Mouse (Mus musculus) cerebellum, postnatal 4 days (tissue): ENCODE results near the gene Izumo1r.

Experiments
- DNase-seq, 2 experiments: peaks; one replicate each; pipeline ENCODE4 v3.0.0; 2022; ENCODE audit warnings: low spot score in 2 of 2, mixed read lengths in 1 of 2

Gene Izumo1r

GRCm38 (mm10) chr9:14868326-14868725 is 35.4 kb downstream of the Izumo1r start:
- no peak for DNase-seq

DNA sequence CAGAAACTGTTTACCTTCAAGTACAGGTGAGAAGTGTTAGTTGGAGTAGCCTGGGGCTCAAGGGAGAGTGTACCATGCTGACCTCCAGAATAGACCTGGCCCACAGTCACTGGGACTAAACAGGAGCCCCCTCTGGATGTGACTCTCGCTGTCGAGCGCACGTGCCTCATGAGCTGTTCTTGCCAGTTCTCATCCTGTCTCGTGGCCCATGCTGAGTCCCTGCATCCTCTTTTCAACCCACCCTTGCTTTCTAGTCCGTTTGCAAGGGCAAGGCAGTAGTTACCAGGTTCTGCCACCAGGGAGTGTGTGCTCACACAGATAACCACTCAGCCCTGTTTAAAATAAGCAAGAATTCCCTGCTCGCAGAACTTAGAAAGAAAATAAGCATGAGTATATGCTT is 36.8 kb downstream of the Izumo1r start:
- DNase-seq = peak in 1 of 2 experiments; percentile 57

DNA sequence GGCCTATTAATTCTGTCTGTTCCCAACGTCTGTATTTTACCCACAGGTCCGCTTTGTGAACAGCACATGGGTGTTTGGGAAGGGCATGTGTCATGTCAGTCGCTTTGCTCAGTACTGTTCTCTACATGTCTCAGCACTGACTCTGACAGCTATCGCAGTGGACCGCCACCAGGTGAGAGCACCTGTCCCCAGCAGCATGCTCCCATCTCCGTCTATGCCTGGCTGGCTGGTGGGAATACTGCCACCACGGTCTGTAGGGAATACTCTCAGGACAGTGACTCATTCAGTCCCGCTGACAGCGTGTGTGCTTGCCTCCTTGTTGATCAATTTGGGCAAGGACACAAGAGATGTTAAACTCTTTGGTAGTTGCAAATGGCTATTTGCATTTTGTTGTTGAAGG is 39.0 kb downstream of the Izumo1r start:
- DNase-seq = no peak

GRCm38 (mm10) chr9:14863126-14863525 is 40.6 kb downstream of the Izumo1r start:
- no peak for DNase-seq

DNA sequence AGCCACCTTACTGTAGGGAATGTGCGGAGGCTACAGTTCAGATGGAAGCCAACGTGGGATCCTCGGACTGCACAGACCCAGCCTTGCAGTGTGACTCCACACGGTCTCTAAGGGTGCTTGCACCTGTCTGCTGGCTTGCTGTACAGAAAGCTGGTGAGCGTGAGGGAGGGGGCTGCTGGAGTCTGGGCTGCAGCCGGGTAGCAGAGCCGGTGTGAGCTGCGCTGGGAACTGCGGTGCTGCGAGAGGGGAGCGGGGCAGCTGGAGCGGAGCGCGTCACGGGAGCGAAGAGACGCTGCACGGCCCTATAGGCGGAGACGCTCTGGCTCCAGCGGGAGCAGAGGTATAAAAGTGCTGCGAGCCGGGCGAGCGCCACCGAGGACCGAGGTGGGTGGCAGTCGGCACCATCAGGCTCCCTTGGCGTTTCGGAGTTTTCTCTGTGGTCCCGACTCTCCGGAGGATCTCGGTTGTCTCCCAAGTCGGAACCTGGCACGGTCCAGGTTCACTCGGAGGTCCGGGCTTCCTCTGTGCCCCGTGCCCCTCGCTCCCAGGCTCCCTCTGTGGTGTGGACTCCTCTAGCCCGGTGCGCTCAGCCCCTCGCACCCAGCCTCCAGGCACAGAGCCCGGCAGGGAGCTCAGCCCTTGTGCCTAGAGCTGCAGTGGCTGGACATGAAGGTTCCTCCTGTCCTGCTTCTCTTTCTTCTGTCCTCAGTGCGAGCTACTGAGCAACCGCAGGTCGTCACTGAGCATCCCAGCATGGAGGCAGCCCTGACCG is 43.7 kb downstream of the Izumo1r start, which contains the start of gene Gpr83:
TSS of gene Gpr83 (plus strand) at position 343 of the 772 bp plus-strand sequence.
- DNase-seq = peak in 1 of 2 experiments; percentile 15

DNA sequence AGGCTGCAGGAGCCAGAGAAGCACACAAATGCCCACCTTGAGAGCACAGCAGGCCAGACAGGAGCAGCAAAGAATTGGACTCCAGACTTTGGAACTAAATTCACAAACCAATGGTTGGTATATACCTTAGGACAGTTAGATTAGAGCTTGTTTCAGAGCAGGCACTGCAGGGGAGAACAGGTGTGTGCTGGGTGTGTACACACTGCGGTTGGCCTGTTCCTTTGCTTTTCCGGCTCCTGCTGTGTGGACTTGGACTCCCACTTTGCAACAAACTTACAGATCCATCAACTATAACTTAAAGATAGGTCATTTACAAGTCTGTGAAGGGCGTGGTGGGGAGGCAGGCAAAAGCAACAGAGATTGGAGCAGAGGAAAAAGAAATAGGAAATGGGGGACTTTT is 45.0 kb downstream of the Izumo1r start:
- DNase-seq = no peak

- no peak for DNase-seq
Measured at GRCm38 (mm10) chr9:14858170-14858706, 45.5 kb downstream of the Izumo1r start.

DNA sequence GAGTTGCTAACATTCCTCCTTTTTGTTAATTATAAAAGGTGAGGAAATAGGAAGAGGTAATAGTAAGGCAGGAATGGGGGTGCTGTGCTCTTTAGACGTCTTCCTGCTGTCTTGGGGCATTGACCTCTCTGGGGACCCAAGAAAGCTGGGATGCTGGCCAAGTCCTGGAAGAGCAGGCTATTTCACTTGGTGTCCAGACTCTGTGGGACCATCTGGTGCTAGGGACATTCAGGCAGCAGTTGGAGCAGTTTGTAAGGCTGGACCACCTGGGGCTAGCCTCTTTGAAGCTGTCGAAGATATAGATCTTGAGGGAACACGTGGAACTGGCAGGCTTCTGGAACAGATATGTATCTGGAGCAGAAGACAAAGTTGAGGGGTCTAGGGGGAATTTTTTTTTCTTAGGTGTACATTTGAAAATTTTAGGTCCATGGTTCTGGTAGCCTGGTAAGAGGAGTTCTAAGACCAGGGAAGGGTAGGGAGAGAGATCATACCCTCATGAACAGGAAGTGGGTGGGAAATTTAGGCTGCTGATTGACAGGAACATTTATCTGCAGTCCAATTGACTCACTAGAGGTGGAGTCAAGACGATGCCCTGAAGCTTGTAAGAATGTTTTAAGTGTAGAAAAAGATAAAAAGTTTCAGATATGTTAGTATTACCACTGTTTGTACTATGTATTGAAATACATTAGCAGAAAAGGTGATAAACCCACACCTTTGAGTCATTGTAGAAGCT is 46.7 kb downstream of the Izumo1r start:
- DNase-seq = peak in 1 of 2 experiments; percentile 30

DNA sequence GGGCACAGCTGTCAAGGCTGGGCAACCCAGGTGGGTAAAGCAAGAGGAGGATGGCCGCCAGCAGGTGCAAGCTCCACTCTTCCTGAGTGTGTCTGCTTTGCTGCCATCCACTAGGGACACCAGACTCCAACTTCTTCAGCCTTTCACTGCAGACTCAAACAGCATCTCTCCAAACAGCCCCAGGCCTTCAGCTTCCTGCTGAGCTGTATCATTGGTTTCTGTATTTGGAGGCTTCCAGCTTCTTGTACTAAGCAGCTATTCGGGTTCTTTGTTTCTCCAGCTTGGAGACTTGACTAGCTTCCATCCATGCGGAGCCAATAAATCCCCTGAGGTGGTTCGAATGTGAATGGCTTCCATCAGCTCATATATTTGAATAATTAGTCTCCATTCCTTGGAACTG is 49.2 kb downstream of the Izumo1r start:
- DNase-seq = no peak

DNA sequence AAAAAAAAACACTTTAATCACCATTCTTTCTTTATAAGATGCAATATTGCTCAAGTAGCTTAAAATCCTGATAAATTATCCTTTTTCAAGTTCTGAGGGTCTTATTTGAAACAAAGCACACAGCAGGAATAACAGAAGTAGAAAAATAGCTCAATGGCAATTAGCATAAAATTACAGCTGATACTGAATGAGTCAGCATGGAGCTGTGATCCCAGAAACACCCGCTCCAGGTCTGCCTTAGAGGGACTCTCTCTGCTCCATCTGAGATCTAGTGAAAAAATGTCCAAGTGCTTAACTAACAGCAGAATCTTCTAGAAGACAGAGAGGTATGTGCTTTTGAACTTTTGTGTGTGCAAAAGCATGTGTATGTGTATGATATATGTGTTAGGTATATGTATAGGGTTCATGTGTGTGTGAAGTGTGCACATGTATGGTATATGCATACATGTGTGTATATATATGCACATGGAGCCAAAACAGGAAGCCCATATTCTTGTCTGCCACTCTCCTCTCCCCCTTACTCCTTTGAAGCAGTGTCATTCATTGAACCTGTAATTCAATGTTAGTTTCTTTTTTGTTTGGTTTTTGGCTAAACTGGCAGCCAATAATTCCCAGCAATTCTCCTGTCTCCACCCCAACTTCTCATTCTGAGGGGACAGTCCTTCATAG is 55.3 kb downstream of the Izumo1r start:
- no peak for DNase-seq

DNA sequence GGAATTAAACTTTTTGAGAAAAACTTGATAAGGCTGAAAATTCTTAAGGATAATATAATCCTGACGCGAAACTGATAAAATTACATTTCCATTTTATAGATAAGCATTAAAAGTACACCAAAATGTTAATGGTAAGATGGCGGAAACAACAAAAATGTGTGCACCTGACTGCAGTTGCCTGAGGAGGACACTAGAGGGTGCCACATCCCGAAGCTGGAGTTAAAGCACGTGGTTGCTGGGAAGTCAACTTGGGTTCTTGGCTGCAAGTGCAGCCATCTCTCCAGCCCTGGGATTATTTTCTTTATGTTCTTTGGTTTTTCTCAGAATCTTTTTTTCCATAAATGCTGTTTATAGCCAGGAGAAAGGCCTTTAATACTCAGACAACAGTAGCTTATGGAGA is 57.3 kb downstream of the Izumo1r start:
- no peak for DNase-seq

DNA sequence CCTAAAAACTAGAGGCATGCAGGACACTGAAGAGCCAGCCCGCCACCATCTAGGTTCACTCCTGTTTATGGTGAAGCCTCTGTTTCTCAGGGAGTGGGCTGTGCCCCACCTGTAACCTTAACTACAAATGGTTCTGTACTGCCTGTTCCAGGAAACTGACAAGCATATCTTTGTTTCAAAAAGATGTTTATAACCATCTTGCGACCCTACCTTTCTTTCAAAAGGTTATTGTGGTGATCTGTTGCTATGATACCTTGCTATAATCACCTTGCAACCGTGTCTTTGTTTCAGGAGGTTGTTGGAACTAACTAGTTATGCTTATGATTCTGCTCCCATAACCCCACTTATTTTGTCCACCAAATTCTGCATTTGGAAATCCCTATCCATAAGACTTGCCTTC is 59.8 kb downstream of the Izumo1r start:
- no peak for DNase-seq

DNA sequence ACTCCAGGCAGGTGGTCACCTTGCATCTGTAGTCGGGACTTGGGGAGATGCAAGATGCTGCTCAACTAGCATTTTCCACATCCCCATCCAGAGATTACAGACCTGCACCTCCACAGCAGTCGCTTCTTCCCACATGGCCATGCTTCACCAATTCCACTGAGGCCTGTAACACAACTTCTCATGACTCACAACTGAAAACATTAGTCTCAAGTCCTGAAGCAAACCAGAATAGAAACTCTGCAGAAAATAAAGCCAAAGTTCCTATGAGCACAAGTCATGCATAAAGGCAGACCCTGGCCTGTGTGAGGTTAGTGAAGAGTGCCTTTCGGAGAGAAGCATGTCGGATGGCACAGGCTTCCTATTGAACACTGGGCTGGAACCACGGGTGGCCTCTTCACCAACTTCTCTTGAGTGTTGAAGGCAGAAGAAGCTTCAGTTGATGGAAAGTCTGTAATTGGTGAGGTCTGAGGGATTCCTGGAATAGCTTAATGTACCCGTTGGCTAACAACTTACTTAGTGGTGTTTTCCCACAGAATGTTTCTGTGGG is 60.4 kb downstream of the Izumo1r start:
- DNase-seq = no peak

GRCm38 (mm10) chr9:14841878-14842761 is 61.6 kb downstream of the Izumo1r start:
- no peak for DNase-seq

DNA sequence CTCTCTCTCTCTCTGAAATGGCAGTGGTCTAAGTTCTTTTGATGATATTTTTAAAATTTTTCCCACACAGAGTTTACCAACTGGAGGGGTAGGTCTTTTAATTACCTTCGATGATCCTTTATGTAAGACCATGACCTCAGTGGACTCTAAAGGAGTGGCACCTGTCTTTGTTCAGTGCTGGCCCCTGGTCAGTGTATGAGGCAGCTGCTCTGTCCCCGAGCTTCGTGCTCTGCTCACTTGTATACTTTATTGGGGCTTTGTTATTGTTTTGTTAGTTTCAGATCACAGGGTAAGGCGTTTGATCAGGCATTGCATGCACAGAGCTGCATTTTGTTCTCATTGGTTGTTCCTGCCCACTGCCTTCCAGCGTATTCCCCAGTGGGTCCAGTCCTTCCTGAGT is 63.8 kb downstream of the Izumo1r start:
- DNase-seq = no peak

DNA sequence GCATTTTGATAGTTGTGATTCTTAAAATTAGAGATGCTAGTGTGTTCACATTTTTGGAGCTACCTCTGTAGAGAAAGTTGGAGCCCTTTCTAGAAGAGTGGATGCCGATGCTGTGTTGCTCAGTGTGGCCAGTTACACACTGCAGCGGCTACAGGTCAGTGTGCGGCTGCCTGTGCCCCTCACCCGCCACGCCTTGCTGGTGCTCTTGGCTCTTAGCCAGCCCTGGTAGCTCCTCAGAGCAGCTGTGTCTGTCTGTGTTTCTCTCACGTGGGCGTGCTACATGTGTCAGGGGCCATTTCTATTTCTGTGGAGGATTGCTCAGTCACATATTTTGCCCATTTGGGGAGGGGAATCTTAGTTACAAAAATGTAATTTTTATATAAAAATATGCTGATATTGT is 64.2 kb downstream of the Izumo1r start:
- peak in 1 of 2 experiments; percentile 43 for DNase-seq
